Mouse (Mus musculus) midbrain, postnatal 0 days (tissue): ENCODE data around the gene Meox1. TPM values are rescaled to one million over a fixed set of nuclear protein-coding genes. Genes with fewer than 3 reads are reported as not detected.

Experiments used
- ATAC-seq: fragments of 200-750 bp; cut with Nextera tagmentation; 2 replicates; pipeline ENCODE4 v1.8.0; 2017; ENCODE audit warnings: moderate number of reproducible peaks, mild to moderate bottlenecking, moderate TSS enrichment, moderate library complexity; ENCODE audit not compliant: low FRiP score
- DNase-seq: peaks from one replicate; pipeline ENCODE4 v3.0.0-alpha.2; 2015; ENCODE audit warnings: low spot score
- H3K27ac ChIP-seq: fragments of 300-500 bp; sonication (generic); 2 replicates; pipeline ENCODE4 v1.5.1; 2014; ENCODE audit warnings: low read depth, mild to moderate bottlenecking, low read length, mixed read lengths
- H3K27me3 ChIP-seq: fragments of 300-500 bp; sonication (generic); 2 replicates; pipeline ENCODE4 v1.6.1; 2014; ENCODE audit warnings: low read length, control low read depth, mixed read lengths; ENCODE audit not compliant: insufficient read depth
- H3K36me3 ChIP-seq: fragments of 300-500 bp; sonication (generic); 2 replicates; pipeline ENCODE4 v1.6.1; 2014; ENCODE audit warnings: low read length, control low read depth, mixed read lengths; ENCODE audit not compliant: insufficient read depth
- H3K4me1 ChIP-seq: fragments of 300-500 bp; sonication (generic); 2 replicates; pipeline ENCODE4 v1.6.1; 2014; ENCODE audit warnings: mild to moderate bottlenecking, control low read depth, antibody characterized with exemption, low read length, mixed read lengths; ENCODE audit not compliant: insufficient read depth
- H3K4me2 ChIP-seq: fragments of 300-500 bp; sonication (generic); 2 replicates; pipeline ENCODE4 v1.6.1; 2014; ENCODE audit warnings: low read depth, mild to moderate bottlenecking, low read length, mixed read lengths; ENCODE audit not compliant: poor library complexity, severe bottlenecking
- H3K4me3 ChIP-seq: fragments of 300-500 bp; sonication (generic); 2 replicates; pipeline ENCODE4 v1.5.1; 2014; ENCODE audit warnings: low read depth, mild to moderate bottlenecking, low read length, moderate library complexity
- H3K9ac ChIP-seq: fragments of 300-500 bp; sonication (generic); replicated peaks from 2 replicates; pipeline ENCODE4 v1.6.1; 2014; ENCODE audit warnings: mild to moderate bottlenecking, low read length, moderate library complexity, mixed read lengths; ENCODE audit not compliant: poor library complexity, severe bottlenecking
- H3K9me3 ChIP-seq: fragments of 300-500 bp; sonication (generic); 2 replicates; pipeline ENCODE4 v1.6.1; 2016; ENCODE audit warnings: low read length, control low read depth
- CTCF ChIP-seq: IDR thresholded peaks from 2 replicates; pipeline ENCODE4 v1.5.1; 2016; ENCODE audit warnings: antibody characterized with exemption, mild to moderate bottlenecking
- WGBS: fragments of 180-500 bp; shearing (Covaris S2); extraction: QIAGEN DNeasy Blood & Tissue Kit; methylation state at CpG from one replicate; pipeline ENCODE4 v1.1.7; 2014; 5-methylcytosine and 5-hydroxymethylcytosine counted together
- polyA plus RNA-seq: library from polyadenylated mRNA; unstranded; fragments of >200 nt; fragmentation: Nextera tagmentation; extraction: Ambion mirVana; gene quantifications from 2 replicates; pipeline ENCODE4 v1.2.1, GENCODE M21; 2015
- total RNA-seq: library from RNA; depleted of rRNA; stranded (reverse); fragments of >200 nt; gene quantifications from 2 replicates; pipeline ENCODE4 v1.2.3, GENCODE M21; 2014; rRNA removed

Gene Meox1
- total RNA-seq: 0.66 and 1.0 TPM in 2 replicates
- 0.83 and 1.2 TPM in 2 replicates for polyA plus RNA-seq

DNA sequence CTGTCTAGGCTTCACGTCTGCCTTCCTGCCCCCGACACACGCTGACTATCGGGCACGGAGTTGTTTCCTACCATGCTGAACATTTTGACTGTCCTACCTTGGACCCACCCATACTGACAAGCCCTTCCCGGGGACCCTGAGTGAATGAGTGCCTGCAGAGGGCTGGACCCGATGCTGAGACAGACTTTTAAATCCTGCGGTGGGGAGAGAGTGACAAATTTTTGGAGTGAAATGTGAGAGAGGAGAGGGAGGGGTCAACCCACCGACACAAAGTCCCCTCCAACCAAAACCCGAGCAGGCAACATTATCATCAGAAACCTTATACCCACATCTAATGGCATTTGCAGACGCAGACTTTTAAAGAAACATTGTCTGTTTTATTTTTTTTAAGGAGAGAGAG is at the start of gene Meox1:
Gene Meox1 (minus strand): TSS at position 171 of the 400 bp plus-strand sequence.
- Histone ChIP-seq H3K9ac (no peak within 1 kb of the TSS), H3K4me1 (peaks cover 7% of the 10 kb centered on the region; the same call in 1 of the 2 replicates), H3K27me3 (peaks cover 4% of the 10 kb centered on the region; the same call in 1 of the 2 replicates), H3K4me2 (no peak within 1 kb of the TSS), H3K9me3 (no peaks in the 10 kb centered on the region), H3K36me3 (no peaks in the 10 kb centered on the region), H3K4me3 (no peak within 1 kb of the TSS), H3K27ac (no peak within 1 kb of the TSS)
- TF ChIP-seq CTCF: no peak
- DNase-seq: no peak
- 32% methylated on average over 11 of the region's 11 CpGs for WGBS
- no peak for ATAC-seq

DNA sequence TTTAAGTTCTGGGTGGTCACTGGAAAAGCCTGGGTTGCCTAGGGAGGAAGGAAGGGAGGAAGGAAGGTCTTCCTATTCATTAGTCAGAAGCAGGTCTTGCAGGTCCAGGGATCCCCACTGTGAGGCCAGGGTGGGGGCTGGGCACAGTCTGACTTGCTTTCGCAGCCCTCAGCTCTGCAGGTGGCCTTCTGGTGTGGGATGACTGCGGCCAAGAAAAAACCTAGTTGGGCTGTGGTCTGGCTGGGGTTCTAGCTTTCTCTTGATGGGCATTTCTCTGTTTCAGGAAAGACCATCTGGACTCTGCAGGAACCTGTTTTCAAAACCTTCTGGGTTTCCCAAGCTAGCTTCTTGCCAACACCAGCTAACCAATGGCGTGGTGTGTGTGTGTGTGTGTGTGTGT is 48.9 kb upstream of the Meox1 start:
- no peak for ATAC-seq
- Histone ChIP-seq H3K9me3 (no peaks in the 10 kb centered on the region), H3K4me1 (no peaks in the 10 kb centered on the region), H3K9ac (no peak overlapping the region), H3K36me3 (no peaks in the 10 kb centered on the region), H3K27me3 (no peaks in the 10 kb centered on the region), H3K4me2 (no peak overlapping the region), H3K27ac (no peak overlapping the region), H3K4me3 (no peak overlapping the region)
- WGBS: 33% methylated on average over 3 of the region's 3 CpGs
- TF ChIP-seq CTCF: no peak
- no peak for DNase-seq

DNA sequence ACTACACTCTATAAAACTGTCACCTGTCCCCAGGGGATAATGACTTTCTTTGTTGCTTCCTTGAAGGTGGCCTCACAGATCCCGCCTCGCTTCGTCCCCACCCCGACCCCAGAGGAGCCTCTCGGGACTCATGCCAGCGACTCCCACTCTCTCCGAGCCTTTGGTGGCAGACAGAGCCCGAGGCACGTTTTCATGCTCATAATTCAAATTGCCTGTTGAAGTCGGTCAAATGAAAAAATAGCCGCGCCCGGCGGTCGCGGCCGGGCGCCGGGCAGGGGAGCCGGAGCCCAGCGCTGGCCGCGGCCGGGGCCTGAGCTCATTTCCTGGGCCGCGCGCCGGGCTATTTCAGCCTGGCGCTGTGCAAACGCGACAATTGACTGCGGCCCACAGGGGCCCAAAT is 42.9 kb upstream of the Meox1 start:
- no peak for ATAC-seq
- H3K27me3 ChIP-seq: no peaks in the 10 kb centered on the region

GRCm38 (mm10) chr11:101936421-101936820 is 42.2 kb upstream of the Meox1 start:
- 39% methylated on average over 7 of the region's 7 CpGs for WGBS
- Histone ChIP-seq H3K4me3 (no peak overlapping the region), H3K9me3 (no peaks in the 10 kb centered on the region), H3K27ac (no peak overlapping the region), H3K27me3 (no peaks in the 10 kb centered on the region), H3K36me3 (no peaks in the 10 kb centered on the region), H3K4me1 (no peaks in the 10 kb centered on the region), H3K9ac (no peak overlapping the region), H3K4me2 (no peak overlapping the region)
- no peak for TF ChIP-seq CTCF
- no peak for ATAC-seq
- DNase-seq: no peak

More for the DNA sequence above, 42.9 kb upstream of the Meox1 start:
- Histone ChIP-seq H3K9ac (peak overlapping the region; percentile 57), H3K27ac (peak overlapping the region; percentile 32; the same call in 1 of the 2 replicates), H3K4me3 (peak overlapping the region; percentile 35), H3K9me3 (no peaks in the 10 kb centered on the region), H3K36me3 (no peaks in the 10 kb centered on the region), H3K4me1 (no peaks in the 10 kb centered on the region), H3K4me2 (peak overlapping the region; percentile 77)
- no peak for TF ChIP-seq CTCF
- WGBS: under 1% methylated on average over 32 of the region's 32 CpGs
- peak; percentile 43 for DNase-seq

DNA sequence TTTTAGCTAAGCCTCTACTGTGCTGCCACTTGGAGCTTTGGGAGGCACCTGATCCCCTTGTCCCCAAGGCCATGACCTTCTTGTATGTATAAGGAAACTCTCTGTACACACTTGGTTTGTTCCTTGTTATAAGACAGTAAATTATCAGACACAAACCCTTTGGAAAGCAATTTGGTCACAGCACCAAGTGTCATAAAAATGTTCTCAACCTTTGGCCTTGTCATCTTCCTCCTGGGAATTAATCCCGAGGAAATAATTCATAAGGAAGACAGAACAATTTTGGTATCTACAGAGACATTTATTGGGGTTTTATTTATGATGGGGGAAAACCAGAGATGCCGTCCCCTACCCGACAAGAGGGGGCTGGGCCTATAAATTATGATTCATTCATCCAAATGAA is 41.6 kb upstream of the Meox1 start:
- TF ChIP-seq CTCF: no peak
- no peaks in the 10 kb centered on the region for H3K36me3 ChIP-seq
- no peaks in the 10 kb centered on the region for H3K4me1 ChIP-seq
- DNase-seq: no peak
- H3K27me3 ChIP-seq: no peaks in the 10 kb centered on the region
- WGBS: 90% methylated on average over 3 of the region's 3 CpGs
- H3K4me2 ChIP-seq: no peak overlapping the region
- no peak overlapping the region for H3K4me3 ChIP-seq
- H3K9ac ChIP-seq: no peak overlapping the region
- H3K9me3 ChIP-seq: no peaks in the 10 kb centered on the region
- no peak overlapping the region for H3K27ac ChIP-seq
- ATAC-seq: no peak

- 56% methylated on average over 4 of the region's 4 CpGs for WGBS
- no peak for TF ChIP-seq CTCF
- Histone ChIP-seq H3K4me3 (no peak overlapping the region), H3K27ac (no peak overlapping the region), H3K9ac (no peak overlapping the region), H3K27me3 (no peaks in the 10 kb centered on the region), H3K4me1 (no peaks in the 10 kb centered on the region), H3K9me3 (no peaks in the 10 kb centered on the region), H3K4me2 (no peak overlapping the region), H3K36me3 (no peaks in the 10 kb centered on the region)
- DNase-seq (no peak), ATAC-seq (no peak)
Observed at GRCm38 (mm10) chr11:101931978-101932377, 37.8 kb upstream of the Meox1 start.
